Mouse (Mus musculus): Measurements from ENCODE around the gene Prex1. TPM values are rescaled to one million over a fixed set of nuclear protein-coding genes. Genes with fewer than 3 reads are reported as not detected.
A peak's percentile ranks its signal among the peaks of the same experiment; 100 is the strongest.

The Prex1 gene
- polyA plus RNA-seq, 2 experiments from 2014 or later, result 34.5 to 45.2 TPM

DNA sequence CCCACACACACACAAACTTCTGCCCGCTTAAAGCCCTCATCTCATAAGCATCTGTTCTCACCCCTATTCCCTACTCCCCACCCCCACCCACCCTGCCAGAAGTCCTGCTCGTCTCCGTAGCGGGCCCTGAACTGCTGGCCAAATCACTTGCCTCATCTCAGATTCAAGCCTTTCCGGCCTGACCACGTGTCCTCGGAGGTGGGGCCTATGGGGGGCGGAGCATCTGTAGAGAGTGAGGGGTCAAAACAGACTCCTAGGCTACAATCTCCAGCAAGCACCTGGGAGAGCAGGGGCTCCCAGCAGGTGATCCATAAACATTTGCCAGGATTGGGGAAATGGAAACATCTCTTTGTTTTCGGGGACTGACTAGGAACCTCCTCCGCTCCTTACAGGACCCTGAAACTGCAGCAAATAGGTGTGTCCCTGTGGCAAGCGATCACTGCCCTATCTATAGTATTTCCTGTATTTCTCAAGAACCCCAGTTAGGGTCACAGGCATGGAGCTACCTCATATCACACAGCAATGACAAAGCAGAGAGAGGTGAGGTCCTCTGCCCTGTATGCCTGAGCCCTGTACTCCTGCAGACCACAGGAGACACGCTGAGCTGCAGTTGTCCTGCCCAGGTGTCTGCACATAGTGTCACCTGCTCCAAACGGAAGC, 29.6 kb downstream of the Prex1 start:
- ATAC-seq, result no peak

- no peak for ATAC-seq
Measured at GRCm38 (mm10) chr2:166682866-166683265, 30.8 kb downstream of the Prex1 start.

DNA sequence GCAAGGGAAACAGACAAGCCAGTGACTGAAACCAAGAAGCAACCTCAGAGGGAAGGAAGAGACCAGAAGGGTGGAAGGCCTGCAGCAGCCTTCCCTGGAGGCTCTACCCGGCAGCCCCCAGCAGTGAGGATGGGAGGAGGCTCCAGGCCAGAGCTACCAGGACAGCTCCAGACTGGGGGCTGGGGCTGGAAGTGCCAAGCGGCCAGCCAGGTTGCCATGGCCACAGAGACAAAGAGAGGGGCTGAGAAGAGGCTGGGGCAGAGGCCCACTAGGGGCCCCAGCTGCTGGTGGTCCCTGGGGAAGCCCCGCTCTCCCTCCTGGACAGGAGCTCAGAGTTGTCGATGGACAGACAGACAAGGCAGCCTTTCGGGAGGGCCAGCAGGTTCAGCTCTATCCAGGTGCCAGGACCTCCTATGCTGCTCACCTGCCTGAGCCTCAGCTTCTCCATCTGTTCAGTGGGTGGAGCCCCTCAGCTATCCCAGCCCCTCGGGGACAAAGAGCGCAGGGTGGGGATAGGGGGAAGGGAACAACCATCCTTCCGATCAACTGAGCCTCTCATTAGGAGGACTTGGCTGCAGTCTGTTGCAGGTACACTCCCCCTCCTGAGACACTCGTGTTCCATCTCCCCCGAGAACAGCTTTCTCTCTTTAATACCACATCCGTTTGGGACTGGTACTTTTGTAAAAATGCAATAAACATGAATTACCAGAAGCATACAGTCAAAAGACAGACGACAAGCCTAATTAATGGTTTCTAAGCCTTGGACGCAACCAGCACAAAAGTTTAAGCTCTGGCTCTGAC, 34.5 kb downstream of the Prex1 start:
- ATAC-seq, result peak; percentile 47

DNA sequence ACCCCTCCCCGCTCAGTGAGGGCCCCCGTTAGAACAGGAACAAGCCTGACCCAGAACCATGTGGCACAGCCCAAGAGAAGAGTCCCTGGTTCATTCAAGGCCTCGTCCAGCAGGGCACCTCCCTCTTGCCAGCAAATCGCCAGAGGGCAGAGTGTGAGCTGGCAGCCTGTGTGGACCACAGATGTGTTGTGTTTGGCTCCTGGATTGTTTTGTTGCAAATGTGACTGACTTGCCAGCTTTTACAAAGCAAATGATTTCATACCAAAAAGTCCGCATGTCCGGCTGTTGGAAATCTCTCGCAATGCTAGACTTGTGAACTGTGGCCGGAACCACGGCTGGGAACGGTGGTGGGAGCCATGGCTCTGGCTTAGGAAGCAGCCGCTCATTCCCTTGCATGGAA, 36.7 kb downstream of the Prex1 start:
- ATAC-seq, result no peak

DNA sequence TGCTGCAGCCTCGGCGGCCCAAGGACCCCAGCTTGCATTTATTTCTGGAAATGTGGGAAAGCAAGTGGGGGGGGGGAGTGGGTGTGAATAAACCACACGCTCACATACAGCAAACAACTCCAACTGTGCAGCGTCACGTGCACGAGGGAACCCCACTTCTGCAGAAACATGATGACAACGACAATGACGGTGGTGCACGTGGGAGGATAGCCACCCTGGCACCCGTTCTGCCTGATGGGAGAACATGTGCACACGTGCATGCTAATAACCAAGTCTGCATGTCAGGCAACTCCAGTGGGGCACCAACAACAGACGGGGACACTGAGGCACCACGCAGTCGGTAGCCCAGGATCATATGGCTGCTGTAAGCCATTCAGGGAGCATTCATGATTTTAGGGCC, 37.1 kb downstream of the Prex1 start:
- ATAC-seq, result no peak

- ATAC-seq, result no peak
Measured at GRCm38 (mm10) chr2:166675588-166676444, 37.8 kb downstream of the Prex1 start.

DNA sequence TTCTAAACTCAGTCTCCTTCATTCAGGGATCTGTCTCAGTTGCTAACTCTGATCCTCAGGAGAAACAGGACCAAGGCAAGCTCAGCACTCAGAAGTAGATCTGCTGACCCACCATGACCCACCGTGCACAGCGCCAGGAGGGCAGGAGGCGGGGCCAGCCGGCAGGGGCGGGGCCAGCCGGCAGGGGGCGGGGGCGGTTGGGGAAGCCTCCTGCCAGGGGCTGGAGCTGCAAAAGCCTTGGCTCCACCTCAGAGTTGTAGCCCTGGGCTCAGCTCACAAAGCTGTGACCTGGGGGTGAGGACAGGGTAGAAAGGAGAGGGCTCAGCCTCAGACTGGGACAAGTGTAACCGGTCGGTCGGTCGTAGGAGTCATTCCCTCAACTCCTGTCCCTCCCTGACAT, 38.9 kb downstream of the Prex1 start:
- ATAC-seq, result no peak

DNA sequence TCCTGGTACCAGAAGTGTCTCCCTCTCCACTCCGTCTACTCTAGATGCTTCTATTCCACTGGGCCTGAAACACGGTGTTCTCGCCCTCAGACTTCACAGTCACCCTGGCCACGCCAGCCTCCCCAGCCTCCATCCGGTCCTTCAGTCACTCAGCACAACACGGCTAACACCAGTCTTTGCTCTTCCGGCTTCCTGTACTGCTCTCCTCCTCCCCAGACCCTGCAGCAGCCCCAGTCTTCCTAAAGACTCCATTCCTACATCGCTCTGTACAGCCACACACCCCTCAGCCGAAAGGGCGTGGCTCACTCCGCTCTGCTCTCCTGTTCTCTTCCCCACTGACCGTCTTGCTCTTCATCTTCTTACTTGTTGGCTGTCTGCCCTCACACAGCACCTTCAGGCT, 39.7 kb downstream of the Prex1 start:
- ATAC-seq, result peak; percentile 70

GRCm38 (mm10) chr2:166672171-166672965, 41.3 kb downstream of the Prex1 start:
- peak; percentile 16 for ATAC-seq

GRCm38 (mm10) chr2:166671614-166672013, 42.0 kb downstream of the Prex1 start:
- peak; percentile 62 for ATAC-seq

DNA sequence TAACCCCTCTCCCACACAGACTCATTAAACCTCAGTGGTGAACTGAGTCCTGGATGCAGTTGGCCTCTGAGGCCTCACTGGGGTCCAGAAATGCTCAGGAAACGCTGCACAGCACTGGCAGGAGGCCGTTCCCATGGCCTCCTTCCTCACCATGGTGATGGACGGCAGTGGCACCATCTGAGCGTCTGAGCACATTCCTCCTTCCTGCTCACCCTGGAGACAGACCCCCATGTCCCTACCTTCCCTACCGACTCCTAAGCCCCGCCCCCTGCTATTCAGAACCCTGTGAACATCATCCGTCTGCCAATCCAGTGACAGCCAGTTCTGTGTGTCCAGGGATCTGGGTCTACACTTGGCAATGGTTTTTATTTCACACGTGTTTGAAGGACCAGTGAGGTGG, 42.6 kb downstream of the Prex1 start:
- ATAC-seq, result no peak

DNA sequence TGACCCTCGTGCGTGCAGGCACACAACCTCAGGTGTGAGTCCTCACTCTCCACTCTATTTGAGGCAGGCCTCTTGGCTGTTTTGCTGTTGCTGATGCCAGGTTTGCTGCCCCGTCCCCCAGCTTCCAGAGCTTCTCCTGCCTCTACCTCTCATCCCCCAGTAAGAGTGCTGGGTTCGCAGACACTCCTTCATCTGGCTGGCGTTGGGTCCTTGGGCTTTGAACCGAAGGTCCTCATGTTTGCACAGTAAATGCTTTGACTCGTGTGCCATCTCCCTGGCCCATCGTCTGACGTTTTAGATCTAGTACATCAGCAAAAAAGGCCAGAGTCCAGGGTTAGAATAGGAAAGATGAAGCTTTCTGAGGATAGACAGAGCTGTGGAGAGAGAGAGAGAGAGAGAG, 43.7 kb downstream of the Prex1 start:
- ATAC-seq, result no peak

DNA sequence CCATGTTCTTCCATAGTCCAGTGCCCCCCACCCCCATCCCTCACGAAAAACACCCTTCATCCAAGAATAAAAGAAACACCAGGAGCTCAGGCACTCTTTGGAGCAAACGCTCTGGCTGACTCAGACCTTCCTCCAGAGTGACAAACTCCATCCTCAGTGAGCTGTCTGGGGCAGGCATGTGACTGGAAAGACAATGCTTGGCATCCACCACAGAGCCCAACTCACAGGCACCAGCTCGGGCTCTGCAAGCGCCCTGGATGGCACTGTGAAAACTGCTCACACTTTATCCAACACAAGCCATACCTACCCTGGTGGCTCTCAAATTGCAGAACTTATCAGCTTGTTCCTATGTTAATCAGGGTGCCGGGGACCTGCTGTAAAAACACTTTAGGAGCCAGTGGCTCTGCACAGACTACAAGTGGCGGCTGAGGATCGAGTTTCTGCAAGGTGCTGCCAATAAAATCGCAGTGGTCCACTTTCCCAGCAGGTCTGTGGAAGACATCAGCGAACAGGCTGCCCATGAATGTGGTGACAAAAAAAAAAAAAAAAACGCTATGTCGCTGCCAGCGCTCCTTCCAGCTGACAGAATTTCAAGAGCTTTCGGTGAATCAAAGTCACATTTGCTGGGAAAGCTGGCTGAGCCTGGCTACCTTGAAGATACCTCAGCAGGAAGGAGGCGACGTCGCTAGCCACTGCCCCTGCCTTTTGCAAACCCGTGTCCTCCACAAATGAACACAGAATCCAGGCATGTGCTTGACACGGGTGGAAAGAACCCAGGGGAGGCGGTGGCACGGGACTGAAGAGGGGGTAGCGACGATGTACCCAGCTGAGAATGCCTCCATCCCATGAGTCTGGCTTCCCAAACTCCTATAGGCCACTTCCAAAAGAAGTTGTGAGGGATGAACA, 45.6 kb downstream of the Prex1 start:
- ATAC-seq, result no peak

DNA sequence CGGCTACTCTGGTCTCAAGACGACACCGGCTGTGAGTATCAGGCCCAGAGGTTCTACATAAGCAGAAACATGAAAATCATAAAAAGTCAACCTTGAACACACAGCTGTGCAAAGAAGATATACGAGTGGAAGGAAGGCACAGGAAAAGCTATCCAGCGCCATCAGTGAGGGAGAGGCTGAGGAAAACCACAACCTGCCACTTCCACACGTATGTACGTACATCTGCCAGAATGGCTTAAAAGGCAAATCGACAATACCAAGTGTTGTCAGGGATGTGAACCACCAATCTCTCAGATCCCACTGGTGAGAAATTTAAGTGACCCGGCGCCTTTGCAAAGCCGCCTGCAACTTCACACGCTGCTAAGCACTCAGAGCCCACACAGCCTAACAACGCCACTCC, 47.5 kb downstream of the Prex1 start:
- peak; percentile 3 for ATAC-seq

DNA sequence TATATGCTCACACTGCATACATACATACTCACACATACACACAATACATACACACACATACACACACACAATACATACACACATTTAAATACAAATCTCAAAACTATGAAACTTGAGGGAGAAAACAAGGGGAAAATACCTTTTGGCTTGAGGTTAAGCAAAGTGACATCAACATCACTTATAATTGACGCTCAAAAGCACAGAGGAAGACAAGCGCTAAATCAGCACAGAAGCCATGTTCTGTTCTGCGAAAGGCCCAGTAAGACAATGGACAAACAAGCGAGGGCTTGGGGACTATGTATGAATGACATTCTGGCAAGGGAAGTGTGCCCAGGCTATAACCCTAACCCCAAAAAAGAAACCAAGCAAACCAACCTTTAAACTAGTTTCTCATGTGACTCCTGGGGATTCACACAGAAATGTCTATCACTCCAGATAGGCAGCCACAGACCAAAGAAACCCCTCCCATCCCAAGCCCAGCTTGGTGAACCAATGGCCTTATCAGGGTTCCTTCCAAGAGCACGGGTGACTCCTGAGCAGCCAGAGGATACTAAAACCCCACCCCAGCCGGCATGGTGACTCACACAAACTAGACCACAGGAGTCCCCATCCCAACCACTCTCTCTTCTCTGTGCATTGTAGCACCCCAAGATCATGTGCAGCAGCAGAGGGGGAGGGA, 48.2 kb downstream of the Prex1 start:
- ATAC-seq, result peak; percentile 50

- ATAC-seq, result peak; percentile 44
Measured at GRCm38 (mm10) chr2:166664506-166664905, 49.1 kb downstream of the Prex1 start.

DNA sequence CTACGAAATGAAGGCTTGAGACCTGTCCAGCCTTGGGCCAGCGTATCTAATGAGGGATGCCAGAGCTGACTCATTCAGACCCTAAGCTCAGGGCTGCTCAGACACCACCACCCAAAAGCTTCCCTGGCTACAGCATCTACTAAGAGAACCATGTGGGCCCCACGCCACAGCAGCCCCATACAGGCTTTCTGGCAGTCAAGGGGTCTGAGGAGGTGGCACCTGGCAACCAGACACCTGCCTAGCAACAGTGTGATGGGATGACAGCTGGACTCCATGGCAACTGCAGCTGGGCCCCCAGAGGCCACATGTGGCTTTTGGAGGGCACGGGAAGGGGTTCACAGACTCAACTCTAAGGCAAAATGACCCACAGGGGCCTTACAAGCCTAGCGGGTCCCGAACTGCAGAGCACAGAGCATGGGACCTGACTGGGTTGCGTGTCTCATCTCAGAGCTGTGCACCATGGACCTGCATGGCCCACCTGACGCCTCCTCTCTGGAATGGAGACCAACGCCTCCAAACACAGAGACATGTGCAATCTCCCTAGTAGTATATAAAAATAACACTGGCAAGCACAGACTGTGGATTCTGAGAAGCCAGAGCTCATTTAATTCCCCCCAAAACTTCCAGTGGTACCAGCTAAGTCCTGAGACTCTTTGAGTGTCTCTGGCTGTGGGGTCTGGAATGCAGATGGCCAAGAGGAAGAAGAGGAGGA, 50.2 kb downstream of the Prex1 start:
- ATAC-seq, result no peak

GRCm38 (mm10) chr2:166662595-166663160, 51.0 kb downstream of the Prex1 start:
- no peak for ATAC-seq

DNA sequence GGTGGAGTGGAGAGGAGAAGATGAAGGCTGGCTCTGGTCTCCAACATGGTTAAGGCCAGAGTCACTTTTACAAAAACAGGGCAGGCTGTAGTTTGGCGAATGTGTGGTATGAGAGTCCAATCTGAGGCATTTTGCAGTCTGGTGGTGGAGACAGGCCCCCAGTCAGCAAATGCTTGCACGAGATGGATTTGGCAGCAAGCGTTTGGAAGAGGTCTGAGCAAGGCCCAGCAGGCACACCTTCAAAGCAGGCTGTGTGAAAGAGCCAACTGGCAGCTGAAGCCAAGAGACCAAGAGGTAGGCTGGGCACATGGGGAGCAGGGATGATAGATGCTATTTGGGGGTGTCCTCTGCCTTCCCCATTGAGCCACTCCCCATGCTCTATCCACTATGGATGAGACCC, 51.7 kb downstream of the Prex1 start:
- no peak for ATAC-seq

- ATAC-seq, result no peak
Measured at GRCm38 (mm10) chr2:166661498-166661897, 52.1 kb downstream of the Prex1 start.
